Mouse (Mus musculus) CH12.LX (cell line): ENCODE measurements around the gene Spsb2. TPM values are rescaled to one million over a fixed set of nuclear protein-coding genes. Genes with fewer than 3 reads are reported as not detected.
A peak's percentile ranks its signal among the peaks of the same experiment; 100 is the strongest.

Experiments
- DNase-seq: peaks from one replicate; pipeline ENCODE4 v3.0.0-alpha.2; 2013; ENCODE audit errors: extremely low read depth
- H3K27ac ChIP-seq: 2 replicates; pipeline ENCODE4 v1.5.1; 2012; ENCODE audit warnings: low read depth, mild to moderate bottlenecking, control low read depth, moderate library complexity; ENCODE audit not compliant: insufficient read depth
- H3K27me3 ChIP-seq: replicated peaks from 2 replicates; pipeline ENCODE3; 2012; ENCODE audit warnings: inconsistent platforms
- H3K36me3 ChIP-seq, 2 experiments: replicated peaks in 1 of 2; 2 replicates each; pipeline versions ENCODE3 to v1.6.1; 2012; ENCODE audit warnings: inconsistent platforms in 1 of 2, low read length in 1 of 2, mild to moderate bottlenecking in 1 of 2, mixed read lengths in 1 of 2, moderate library complexity in 1 of 2; ENCODE audit not compliant: control insufficient read depth in 1 of 2, insufficient read depth in 1 of 2
- H3K4me1 ChIP-seq, 2 experiments: 2 replicates each; pipeline ENCODE4 v1.6.1; 2012; ENCODE audit warnings: inconsistent platforms in 1 of 2, moderate library complexity in 1 of 2; ENCODE audit not compliant: insufficient read depth in 2 of 2, control insufficient read depth in 1 of 2
- H3K4me2 ChIP-seq: 2 replicates; pipeline ENCODE4 v1.6.1; 2012; ENCODE audit warnings: low read depth, mild to moderate bottlenecking, control low read depth; ENCODE audit not compliant: poor library complexity, insufficient read depth, severe bottlenecking
- H3K4me3 ChIP-seq, 3 experiments: fragments of 150-350 bp in 1 of 3; sonication (generic) in 1 of 3; replicated peaks in 1 of 3; 2 replicates each; pipeline versions ENCODE3 to v1.5.1; 2011 to 2012; ENCODE audit warnings: low read depth in 2 of 3, low read length in 2 of 3, mild to moderate bottlenecking in 2 of 3, moderate library complexity in 2 of 3, control low read depth in 1 of 3, improper control_type of control experiment in 1 of 3, inconsistent platforms in 1 of 3, mixed read lengths in 1 of 3; ENCODE audit not compliant: poor library complexity in 1 of 3
- H3K79me2 ChIP-seq: replicated peaks from 2 replicates; pipeline ENCODE4 v1.6.1; 2012; ENCODE audit warnings: mild to moderate bottlenecking, moderate library complexity; ENCODE audit not compliant: control insufficient read depth, poor library complexity, insufficient read depth, severe bottlenecking; ENCODE audit errors: extremely low read depth
- H3K9ac ChIP-seq: 2 replicates; pipeline ENCODE4 v1.6.1; 2012; ENCODE audit warnings: low read depth, mild to moderate bottlenecking, control low read depth, moderate library complexity; ENCODE audit not compliant: insufficient read depth
- H3K9me3 ChIP-seq: replicated peaks from 2 replicates; pipeline ENCODE3; 2012; ENCODE audit warnings: low read length, inconsistent platforms, mixed read lengths
- BHLHE40 ChIP-seq: IDR thresholded peaks from 2 replicates; pipeline ENCODE4 v1.6.1; 2011; ENCODE audit warnings: mild to moderate bottlenecking, low read depth, low read length, improper control_type of control experiment
- CHD1 ChIP-seq: IDR thresholded peaks from 2 replicates; pipeline ENCODE4 v1.6.1; 2012; ENCODE audit warnings: low read depth, low read length, improper control_type of control experiment, inconsistent platforms
- CHD2 ChIP-seq: IDR thresholded peaks from 2 replicates; pipeline ENCODE4 v1.6.1; 2011; ENCODE audit warnings: low read length, improper control_type of control experiment
- CTCF ChIP-seq, 2 experiments: IDR thresholded peaks in 1 of 2; conservative IDR thresholded peaks in 1 of 2; 2 replicates each; pipeline ENCODE4 v1.5.1; 2011 to 2012; ENCODE audit warnings: low read depth in 2 of 2, low read length in 2 of 2, improper control_type of control experiment in 1 of 2, inconsistent platforms in 1 of 2, mild to moderate bottlenecking in 1 of 2, moderate library complexity in 1 of 2
- E2F4 ChIP-seq: IDR thresholded peaks from 2 replicates; pipeline ENCODE4 v1.6.1; 2011; ENCODE audit warnings: low read depth, low read length, improper control_type of control experiment; ENCODE audit not compliant: insufficient replicate concordance
- ELF1 ChIP-seq: IDR thresholded peaks from 2 replicates; pipeline ENCODE4 v1.6.1; 2014; ENCODE audit warnings: low read depth, mild to moderate bottlenecking, inconsistent platforms, low read length, improper control_type of control experiment
- EP300 ChIP-seq: IDR thresholded peaks from 2 replicates; pipeline ENCODE4 v1.6.1; 2011; ENCODE audit warnings: low read length, improper control_type of control experiment
- ETS1 ChIP-seq: conservative IDR thresholded peaks from 2 replicates; pipeline ENCODE4 v1.6.1; 2012; ENCODE audit warnings: low read depth, mild to moderate bottlenecking, inconsistent platforms, low read length, improper control_type of control experiment, moderate library complexity
- HCFC1 ChIP-seq: IDR thresholded peaks from 2 replicates; pipeline ENCODE4 v1.6.1; 2012; ENCODE audit warnings: low read depth, mild to moderate bottlenecking, inconsistent platforms, low read length, improper control_type of control experiment
- IRF4 ChIP-seq: IDR thresholded peaks from 2 replicates; pipeline ENCODE4 v1.6.1; 2014; ENCODE audit warnings: low read depth, mild to moderate bottlenecking, inconsistent platforms, low read length, improper control_type of control experiment
- KAT2A ChIP-seq: IDR thresholded peaks from 2 replicates; pipeline ENCODE4 v1.6.1; 2012; ENCODE audit warnings: low read length, improper control_type of control experiment, inconsistent platforms; ENCODE audit not compliant: insufficient replicate concordance
- MAX ChIP-seq: IDR thresholded peaks from 2 replicates; pipeline ENCODE4 v1.6.1; 2011; ENCODE audit warnings: low read length, improper control_type of control experiment
- MAZ ChIP-seq: IDR thresholded peaks from 2 replicates; pipeline ENCODE4 v1.6.1; 2012; ENCODE audit warnings: low read depth, mild to moderate bottlenecking, inconsistent platforms, low read length, improper control_type of control experiment, moderate library complexity
- MEF2A ChIP-seq: IDR thresholded peaks from 2 replicates; pipeline ENCODE4 v1.6.1; 2014; ENCODE audit warnings: low read depth, mild to moderate bottlenecking, inconsistent platforms, low read length, improper control_type of control experiment, borderline replicate concordance
- MXI1 ChIP-seq: IDR thresholded peaks from 2 replicates; pipeline ENCODE4 v1.6.1; 2011; ENCODE audit warnings: mild to moderate bottlenecking, low read depth, low read length, improper control_type of control experiment
- MYC ChIP-seq: IDR thresholded peaks from 2 replicates; pipeline ENCODE4 v1.6.1; 2011; ENCODE audit warnings: low read depth, mild to moderate bottlenecking, improper control_type of control experiment, low read length
- NELFE ChIP-seq: IDR thresholded peaks from 2 replicates; pipeline ENCODE4 v1.6.1; 2011; ENCODE audit warnings: low read depth, low read length, improper control_type of control experiment
- NRF1 ChIP-seq: IDR thresholded peaks from 2 replicates; pipeline ENCODE4 v1.6.1; 2014; ENCODE audit warnings: low read depth, mild to moderate bottlenecking, inconsistent platforms, low read length, improper control_type of control experiment, moderate library complexity
- PAX5 ChIP-seq: IDR thresholded peaks from 2 replicates; pipeline ENCODE4 v1.6.1; 2012; ENCODE audit warnings: low read length, inconsistent platforms, mixed read lengths
- POLR2A ChIP-seq: IDR thresholded peaks from 2 replicates; pipeline ENCODE4 v1.6.1; 2011; ENCODE audit warnings: low read depth, mild to moderate bottlenecking, improper control_type of control experiment, low read length
- POLR2AphosphoS2 ChIP-seq: IDR thresholded peaks from 2 replicates; pipeline ENCODE4 v1.6.1; 2011; ENCODE audit warnings: low read depth, low read length, improper control_type of control experiment
- RAD21 ChIP-seq: IDR thresholded peaks from 2 replicates; pipeline ENCODE4 v1.6.1; 2011; ENCODE audit warnings: low read depth, mild to moderate bottlenecking, low read length, improper control_type of control experiment, moderate library complexity
- RCOR1 ChIP-seq: conservative IDR thresholded peaks from 2 replicates; pipeline ENCODE4 v1.6.1; 2012; ENCODE audit warnings: low read depth, mild to moderate bottlenecking, inconsistent platforms, low read length, improper control_type of control experiment
- SIN3A ChIP-seq: IDR thresholded peaks from 2 replicates; pipeline ENCODE4 v1.6.1; 2012; ENCODE audit warnings: low read length, improper control_type of control experiment, inconsistent platforms
- SMC3 ChIP-seq: IDR thresholded peaks from 2 replicates; pipeline ENCODE4 v1.6.1; 2011; ENCODE audit warnings: low read depth, low read length, improper control_type of control experiment
- TBP ChIP-seq: conservative IDR thresholded peaks from 2 replicates; pipeline ENCODE4 v1.6.1; 2011; ENCODE audit warnings: low read depth, low read length, improper control_type of control experiment
- USF2 ChIP-seq: conservative IDR thresholded peaks from 2 replicates; pipeline ENCODE4 v1.6.1; 2011; ENCODE audit warnings: low read depth, low read length, improper control_type of control experiment
- ZKSCAN1 ChIP-seq: IDR thresholded peaks from 2 replicates; pipeline ENCODE4 v1.6.1; 2012; ENCODE audit warnings: low read depth, inconsistent platforms, low read length, improper control_type of control experiment, borderline replicate concordance
- ZMIZ1 ChIP-seq: IDR thresholded peaks from 2 replicates; pipeline ENCODE4 v1.6.1; 2012; ENCODE audit warnings: low read depth, mild to moderate bottlenecking, inconsistent platforms, low read length, improper control_type of control experiment
- dilution Hi-C: fragments of 300-500 bp; cut with MboI; formaldehyde crosslinking; loops from 2 replicates; pipeline ENCODE4 v1.14.3; 2020; ENCODE audit warnings: low sequenced_read_pairs; ENCODE audit not compliant: extremely low pct_unique_long_range_greater_than_20kb, extremely low pct_ligation_motif_present
- in situ Hi-C: fragments of 300-500 bp; cut with MboI; formaldehyde crosslinking; loops from 3 replicates; pipeline ENCODE4 v1.14.3; 2019; ENCODE audit warnings: low sequenced_read_pairs, low pct_ligation_motif_present, low pct_unique_long_range_greater_than_20kb, mixed read lengths
- polyA plus RNA-seq: library from polyadenylated mRNA; unstranded; fragments of >175 nt; gene quantifications from 2 replicates; pipeline ENCODE4 v1.2.1, GENCODE M21; 2012; ENCODE audit warnings: low read depth; ENCODE audit not compliant: insufficient read length
- total RNA-seq, 2 experiments: library from RNA; depleted of rRNA; stranded (reverse); fragments of 300-350 nt in 1 of 2; fragments of >200 nt in 1 of 2; gene quantifications; 2 replicates each; pipeline ENCODE4 v1.2.3; 2012 to 2014

The Spsb2 gene
- total and polyA plus RNA-seq, 3 experiments: 2.4 to 3.3 TPM; not detected in 1

DNA sequence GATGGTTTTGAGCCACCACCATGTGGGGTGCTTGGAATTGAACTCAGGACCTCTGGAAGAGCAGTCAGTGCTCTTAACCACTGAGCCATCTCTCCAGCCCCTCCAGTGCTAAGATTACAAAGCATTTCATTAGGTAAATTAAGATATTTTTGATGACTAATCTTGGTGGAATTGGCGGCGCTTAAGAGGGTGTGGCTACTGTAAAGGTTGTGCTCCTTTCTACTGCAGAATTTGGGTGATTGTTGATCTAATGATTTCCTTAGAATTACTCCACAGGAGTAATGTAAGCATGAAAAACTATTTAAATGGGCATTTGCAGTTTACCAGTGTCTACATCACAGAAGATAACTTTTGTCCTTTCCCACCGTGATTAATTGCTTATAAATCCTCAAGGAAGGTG is 4.1 kb upstream of the Spsb2 start:
- TF ChIP-seq POLR2A: no peak
- TF ChIP-seq ELF1: no peak
- no peak for TF ChIP-seq NELFE
- TF ChIP-seq USF2: no peak
- no peak for TF ChIP-seq KAT2A
- TF ChIP-seq MAZ: no peak
- TF ChIP-seq SIN3A: no peak
- TF ChIP-seq HCFC1: no peak
- TF ChIP-seq CHD1: no peak
- TF ChIP-seq ZMIZ1: no peak
- TF ChIP-seq RAD21: no peak
- DNase-seq: no peak
- H3K27ac ChIP-seq: no peak overlapping the region
- H3K4me3 ChIP-seq: no peak overlapping the region
- no peak overlapping the region for H3K4me2 ChIP-seq
- peaks cover 4% of the 10 kb centered on the region for H3K9me3 ChIP-seq
- in situ Hi-C loops (no loop called here), dilution Hi-C loops (no loop called here)
- peaks cover 3 to 25% of the 10 kb centered on the region in 2 experiments; a peak in 2 of 4 replicates for H3K4me1 ChIP-seq
- no peaks in the 10 kb centered on the region for H3K27me3 ChIP-seq
- no peaks in the 10 kb centered on the region for H3K79me2 ChIP-seq
- H3K9ac ChIP-seq: no peak overlapping the region
- peaks cover 0 to 21% of the 10 kb centered on the region in 2 experiments for H3K36me3 ChIP-seq

- Histone ChIP-seq H3K79me2 (no peaks in the 10 kb centered on the region), H3K4me3 (peak overlapping the region; percentile 41 to 50 (median 46)), H3K9me3 (peaks cover 4% of the 10 kb centered on the region), H3K4me2 (peak overlapping the region; percentile 12), H3K27me3 (no peaks in the 10 kb centered on the region), H3K27ac (peak overlapping the region; percentile 8; the same call in 1 of the 2 replicates), H3K4me1 (peaks cover 3 to 32% of the 10 kb centered on the region in 2 experiments; a peak in 2 of 4 replicates), H3K9ac (peak overlapping the region; percentile 28), H3K36me3 (peaks cover 7 to 33% of the 10 kb centered on the region in 2 experiments)
- DNase-seq: peak; percentile 90
- dilution Hi-C loops: no loop called here
- in situ Hi-C loops: no loop called here
- peak; percentile 45 for TF ChIP-seq ZMIZ1
- peak; percentile 83; the same call in 1 of the 2 replicates for TF ChIP-seq POLR2AphosphoS2
- peak; percentile 12 for TF ChIP-seq CHD2
- TF ChIP-seq PAX5: no peak
- no peak for TF ChIP-seq RCOR1
- no peak for TF ChIP-seq MEF2A
- TF ChIP-seq ZKSCAN1: no peak
- peak; percentile 89 for TF ChIP-seq MXI1
- peak in 1 of 2 experiments; percentile 38; a peak in 2 of 4 replicates for TF ChIP-seq CTCF (conservative IDR thresholded peaks at IDR 0.05 in 1 of 2, IDR thresholded peaks at IDR 0.05 in 1 of 2; ENCODE audit: low read depth in 2 of 2, low read length in 2 of 2)
- TF ChIP-seq TBP: peak; percentile 54; the same call in 1 of the 2 replicates
- no peak for TF ChIP-seq MAZ
- TF ChIP-seq USF2: no peak
- no peak; the same call in 1 of the 2 replicates for TF ChIP-seq CHD1
- no peak for TF ChIP-seq MYC
- peak; percentile 67; the same call in 1 of the 2 replicates for TF ChIP-seq SIN3A
- TF ChIP-seq E2F4: no peak
- TF ChIP-seq POLR2A: peak; percentile 53
- TF ChIP-seq ELF1: peak; percentile 6; the same call in 1 of the 2 replicates
- no peak for TF ChIP-seq EP300
- TF ChIP-seq SMC3: peak; percentile 33
- TF ChIP-seq MAX: no peak
- TF ChIP-seq NRF1: 0 out of 2 replicates have a peak, but pooled peaks have one; percentile 38
- TF ChIP-seq BHLHE40: peak; percentile 89
- 0 out of 2 replicates have a peak, but pooled peaks have one; percentile 45 for TF ChIP-seq ETS1
- TF ChIP-seq RAD21: no peak
- peak; percentile 5; the same call in 1 of the 2 replicates for TF ChIP-seq IRF4
- 0 out of 2 replicates have a peak, but pooled peaks have one; percentile 31 for TF ChIP-seq NELFE
Observed at GRCm38 (mm10) chr6:124805341-124806321, 2.8 kb upstream of the Spsb2 start.
